Mouse (Mus musculus): Measurements from ENCODE around the gene Tspan31. TPM values are rescaled to one million over a fixed set of nuclear protein-coding genes. Genes with fewer than 3 reads are reported as not detected.

Gene Tspan31
- polyA plus RNA-seq, 1 experiment: 118 TPM

- no peak for TF ChIP-seq CTCF (IDR thresholded peaks at IDR 0.05; ENCODE audit: borderline replicate concordance, insufficient read depth, low read length)
- TF ChIP-seq POLR2A (IDR thresholded peaks at IDR 0.05; ENCODE audit: low read depth, low read length): no peak
- no peak overlapping the region for H3K27ac ChIP-seq (ENCODE audit: insufficient read depth, low read length)
- no peak overlapping the region for H3K4me3 ChIP-seq (ENCODE audit: insufficient read depth, low read length)
- no peaks in the 10 kb centered on the region for H3K4me1 ChIP-seq (ENCODE audit: control insufficient read depth, insufficient read depth, low read length)
Observed at GRCm38 (mm10) chr10:127085052-127085451, 15.0 kb upstream of the Tspan31 start.

DNA sequence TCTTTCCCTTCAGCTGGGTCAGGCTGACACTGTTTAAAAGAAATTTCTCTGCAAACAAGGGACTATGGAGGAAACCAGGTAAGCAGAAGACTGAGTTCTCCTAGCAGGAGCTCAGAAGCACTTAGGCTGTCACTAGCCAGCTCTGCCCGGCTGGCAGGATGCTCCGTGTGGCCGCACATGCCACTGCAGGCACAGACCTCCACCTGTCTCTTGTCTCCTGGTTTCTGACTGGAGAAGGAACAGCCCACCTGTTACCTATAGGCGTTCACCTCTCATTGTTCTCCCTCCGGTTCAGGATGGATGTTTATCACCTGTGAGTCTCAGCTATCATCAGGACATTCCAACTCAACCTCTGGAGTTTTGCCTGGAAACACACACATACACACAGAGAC, 13.8 kb upstream of the Tspan31 start:
- no peak overlapping the region for H3K27ac ChIP-seq (ENCODE audit: insufficient read depth, low read length)
- TF ChIP-seq POLR2A (IDR thresholded peaks at IDR 0.05; ENCODE audit: low read depth, low read length) (no peak), CTCF (IDR thresholded peaks at IDR 0.05; ENCODE audit: borderline replicate concordance, insufficient read depth, low read length) (no peak)
- no peaks in the 10 kb centered on the region for H3K4me1 ChIP-seq (ENCODE audit: control insufficient read depth, insufficient read depth, low read length)
- no peak overlapping the region for H3K4me3 ChIP-seq (ENCODE audit: insufficient read depth, low read length)

DNA sequence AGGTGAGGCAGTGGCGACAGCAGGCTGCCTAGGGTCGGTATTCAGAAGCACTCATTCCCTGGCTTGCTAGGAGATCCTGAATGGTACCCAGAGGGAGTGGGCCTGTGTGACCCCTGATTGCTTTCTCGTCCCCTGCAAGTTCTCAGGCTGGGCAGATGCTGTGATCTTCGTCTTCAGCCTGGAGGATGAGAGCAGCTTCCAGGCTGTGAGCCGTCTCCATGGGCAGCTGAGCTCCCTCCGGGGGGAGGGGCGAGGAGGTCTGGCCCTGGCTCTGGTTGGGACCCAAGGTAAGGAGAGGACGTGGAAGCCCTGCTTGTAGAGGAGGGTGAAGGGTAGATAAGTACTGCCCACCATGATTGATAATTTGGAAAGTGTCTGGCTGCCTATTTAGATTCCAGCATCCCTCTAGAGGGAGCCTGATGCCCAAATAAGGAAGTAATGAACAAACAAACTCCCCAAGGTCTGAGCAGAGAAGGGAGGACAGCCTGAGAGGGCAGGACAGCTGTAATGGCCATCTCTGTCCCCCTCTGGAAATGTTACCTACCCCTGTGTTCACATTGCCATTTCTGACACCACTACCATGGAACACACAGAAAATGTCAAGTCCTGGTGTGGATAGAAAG, 13.3 kb upstream of the Tspan31 start:
- H3K4me1 ChIP-seq (ENCODE audit: control insufficient read depth, insufficient read depth, low read length): 0 out of 2 replicates have a peak, but pooled peaks cover 1% of the 10 kb centered on the region
- no peak overlapping the region for H3K27ac ChIP-seq (ENCODE audit: insufficient read depth, low read length)
- H3K4me3 ChIP-seq (ENCODE audit: insufficient read depth, low read length): no peak overlapping the region
- TF ChIP-seq POLR2A (IDR thresholded peaks at IDR 0.05; ENCODE audit: low read depth, low read length) (no peak), CTCF (IDR thresholded peaks at IDR 0.05; ENCODE audit: borderline replicate concordance, insufficient read depth, low read length) (no peak)

- TF ChIP-seq POLR2A (IDR thresholded peaks at IDR 0.05; ENCODE audit: low read depth, low read length) (no peak), CTCF (IDR thresholded peaks at IDR 0.05; ENCODE audit: borderline replicate concordance, insufficient read depth, low read length) (no peak)
- Histone ChIP-seq H3K27ac (ENCODE audit: insufficient read depth, low read length) (no peak overlapping the region), H3K4me3 (ENCODE audit: insufficient read depth, low read length) (no peak overlapping the region)
Observed at GRCm38 (mm10) chr10:127081996-127082620, 12.0 kb upstream of the Tspan31 start.

DNA sequence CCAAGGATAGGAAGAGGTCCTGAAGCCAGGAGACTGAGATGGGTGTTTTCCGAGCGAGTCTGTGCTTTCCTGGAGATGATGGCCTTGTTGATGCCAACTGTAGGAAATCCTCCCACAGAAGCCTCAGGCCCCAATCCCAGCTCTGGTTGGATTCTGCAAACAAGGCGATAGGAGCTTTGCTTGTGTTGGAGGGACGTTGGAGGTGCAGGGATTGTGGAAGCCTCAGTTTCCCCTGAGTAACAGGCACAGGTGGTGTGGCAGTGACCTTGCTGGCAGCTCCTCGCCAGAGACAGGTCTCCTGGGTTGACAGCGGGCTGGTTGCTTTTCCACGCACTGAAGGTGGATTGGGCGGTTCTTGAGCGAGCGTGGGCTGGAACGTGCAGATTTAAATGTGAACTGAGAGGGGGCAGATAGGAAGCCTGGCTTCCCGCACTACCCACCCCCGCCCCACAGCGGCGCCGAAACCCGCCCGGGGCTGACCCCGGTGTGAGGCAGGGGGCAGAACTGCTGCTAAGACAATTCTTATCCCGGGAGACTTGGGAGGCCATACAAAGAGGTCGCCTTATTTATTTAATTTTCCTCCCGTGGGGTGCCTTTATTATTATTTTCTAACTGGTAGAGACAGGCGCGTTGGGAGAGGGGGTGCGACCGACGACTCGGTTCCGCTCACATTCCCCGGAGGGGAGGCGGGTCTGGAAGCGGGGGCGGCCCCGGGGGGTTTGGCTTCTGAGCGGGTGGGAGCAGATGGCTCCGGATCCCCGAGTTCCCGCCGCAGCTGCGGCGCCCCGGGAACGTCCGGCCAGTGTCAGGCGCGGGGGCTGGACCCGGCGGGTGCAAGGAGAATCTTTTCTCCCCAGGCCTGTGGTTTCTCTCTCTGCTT, 11.1 kb upstream of the Tspan31 start:
- H3K4me3 ChIP-seq (ENCODE audit: insufficient read depth, low read length): no peak overlapping the region
- H3K27ac ChIP-seq (ENCODE audit: insufficient read depth, low read length): no peak overlapping the region
- H3K4me1 ChIP-seq (ENCODE audit: control insufficient read depth, insufficient read depth, low read length): 0 out of 2 replicates have a peak, but pooled peaks cover 1% of the 10 kb centered on the region
- no peak for TF ChIP-seq POLR2A (IDR thresholded peaks at IDR 0.05; ENCODE audit: low read depth, low read length)

More at GRCm38 (mm10) chr10:127081996-127082620, 12.0 kb upstream of the Tspan31 start:
- H3K4me1 ChIP-seq (ENCODE audit: control insufficient read depth, insufficient read depth, low read length): 0 out of 2 replicates have a peak, but pooled peaks cover 1% of the 10 kb centered on the region

- H3K4me1 ChIP-seq (ENCODE audit: control insufficient read depth, insufficient read depth, low read length): 0 out of 2 replicates have a peak, but pooled peaks cover 1% of the 10 kb centered on the region
- no peak overlapping the region for H3K27ac ChIP-seq (ENCODE audit: insufficient read depth, low read length)
- H3K4me3 ChIP-seq (ENCODE audit: insufficient read depth, low read length): no peak overlapping the region
- TF ChIP-seq CTCF (IDR thresholded peaks at IDR 0.05; ENCODE audit: borderline replicate concordance, insufficient read depth, low read length): 0 out of 2 replicates have a peak, but pooled peaks have one; percentile 16
- no peak for TF ChIP-seq POLR2A (IDR thresholded peaks at IDR 0.05; ENCODE audit: low read depth, low read length)
Observed at GRCm38 (mm10) chr10:127079665-127080391, 9.8 kb upstream of the Tspan31 start.

GRCm38 (mm10) chr10:127078677-127079575, 8.9 kb upstream of the Tspan31 start:
- no peak for TF ChIP-seq POLR2A (IDR thresholded peaks at IDR 0.05; ENCODE audit: low read depth, low read length)
- TF ChIP-seq CTCF (IDR thresholded peaks at IDR 0.05; ENCODE audit: borderline replicate concordance, insufficient read depth, low read length): no peak
- peak overlapping the region; percentile 7; the same call in 1 of the 2 replicates for H3K4me3 ChIP-seq (ENCODE audit: insufficient read depth, low read length)
- H3K27ac ChIP-seq (ENCODE audit: insufficient read depth, low read length): no peak overlapping the region
- H3K4me1 ChIP-seq (ENCODE audit: control insufficient read depth, insufficient read depth, low read length): 0 out of 2 replicates have a peak, but pooled peaks cover 1% of the 10 kb centered on the region

DNA sequence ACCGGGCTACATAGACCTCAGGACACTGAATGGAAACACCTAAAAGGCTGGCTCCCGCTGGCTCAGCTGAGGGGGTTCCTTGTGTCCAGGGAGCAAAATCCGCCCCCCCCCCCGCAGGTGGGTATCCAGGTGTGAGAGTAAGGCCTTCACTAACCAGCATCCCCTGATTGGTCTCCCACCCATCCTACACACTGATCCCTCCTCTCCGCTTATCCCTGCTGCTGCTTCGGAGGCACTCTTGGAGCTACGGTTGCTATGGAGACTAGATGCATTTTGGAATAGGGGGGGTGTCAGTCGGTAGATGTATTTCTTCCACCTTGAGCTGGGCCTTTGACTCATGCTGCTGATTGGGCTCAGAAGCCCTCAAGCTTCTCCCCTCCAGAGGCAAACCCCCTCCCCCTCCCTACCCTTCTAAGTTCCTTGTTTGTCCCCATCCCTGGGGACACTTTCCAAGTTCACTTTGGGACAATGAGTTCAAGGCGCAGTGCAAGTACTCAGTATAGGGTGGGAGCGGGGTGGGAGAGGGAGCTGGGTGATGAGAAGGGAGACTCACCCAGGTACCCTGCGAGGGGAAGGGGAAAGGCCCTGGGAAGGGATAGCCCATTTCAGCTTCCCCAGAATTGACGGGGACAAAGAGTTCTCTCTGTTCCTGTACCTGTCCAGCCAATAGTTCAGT, 8.1 kb upstream of the Tspan31 start:
- Histone ChIP-seq H3K4me1 (ENCODE audit: control insufficient read depth, insufficient read depth, low read length) (0 out of 2 replicates have a peak, but pooled peaks cover 1% of the 10 kb centered on the region), H3K27ac (ENCODE audit: insufficient read depth, low read length) (no peak overlapping the region), H3K4me3 (ENCODE audit: insufficient read depth, low read length) (no peak overlapping the region)
- TF ChIP-seq POLR2A (IDR thresholded peaks at IDR 0.05; ENCODE audit: low read depth, low read length): no peak
- TF ChIP-seq CTCF (IDR thresholded peaks at IDR 0.05; ENCODE audit: borderline replicate concordance, insufficient read depth, low read length): no peak

Data from embryonic fibroblast, embryonic 13.5 days (primary cell).